Mouse (Mus musculus) adrenal gland, postnatal 10 days (tissue): Measurements from ENCODE around the gene Atoh8. TPM values are rescaled to one million over a fixed set of nuclear protein-coding genes. Genes with fewer than 3 reads are reported as not detected.
A peak's percentile ranks its signal among the peaks of the same experiment; 100 is the strongest.

ENCODE experiments used
- DNase-seq: peaks from one replicate; pipeline ENCODE4 v3.0.0; 2021; ENCODE audit warnings: mixed read lengths
- long read RNA-seq, 2 experiments: library from polyadenylated mRNA; stranded (forward); transcript quantifications; one replicate each; pipeline ENCODE4 v2.0.0; 2021
- total RNA-seq, 2 experiments: library from RNA; stranded (reverse); gene quantifications; 2 replicates each; pipeline ENCODE4 v1.2.3; 2021

Atoh8 gene
- 1 to 10 TPM; 7.0 to 7.9 TPM for total RNA-seq
- long read RNA-seq, experiment 1, transcript Atoh8-201 (3 exons, 2,355 nt): major isoform, 8 of 10 reads
- long read RNA-seq, experiment 1, partial matches to known transcripts: 0 of 10 reads
- long read RNA-seq, experiment 1, other reads (novel, unspliced or antisense): 2 of 10 reads
- long read RNA-seq, experiment 2, partial matches to known transcripts: 0 of 3 reads
- long read RNA-seq, experiment 2, other reads (novel, unspliced or antisense): 1 of 3 reads

- DNase-seq: peak; percentile 75
These were observed at the start of gene Atoh8 for GRCm38 (mm10) chr6:72235098-72235806. Gene Atoh8 (minus strand): TSS chr6:72235577.

GRCm38 (mm10) chr6:72283914-72284313, 48.5 kb upstream of the Atoh8 start:
- DNase-seq: peak; percentile 60

- no peak for DNase-seq
These were observed 45.1 kb upstream of the Atoh8 start for GRCm38 (mm10) chr6:72280410-72280998.

GRCm38 (mm10) chr6:72279505-72279904, 44.1 kb upstream of the Atoh8 start:
- DNase-seq: no peak

- no peak for DNase-seq
These were observed 43.5 kb upstream of the Atoh8 start for GRCm38 (mm10) chr6:72278835-72279234.

GRCm38 (mm10) chr6:72277508-72278166, 42.3 kb upstream of the Atoh8 start:
- DNase-seq: no peak

- DNase-seq: no peak
These were observed 41.6 kb upstream of the Atoh8 start for GRCm38 (mm10) chr6:72276972-72277441.

GRCm38 (mm10) chr6:72276141-72276540, 40.8 kb upstream of the Atoh8 start:
- DNase-seq: no peak

- no peak for DNase-seq
These were observed 40.1 kb upstream of the Atoh8 start for GRCm38 (mm10) chr6:72275527-72275926.

GRCm38 (mm10) chr6:72273153-72273552, 37.8 kb upstream of the Atoh8 start:
- DNase-seq: no peak

- DNase-seq: no peak
These were observed 36.9 kb upstream of the Atoh8 start for GRCm38 (mm10) chr6:72272161-72272696.

- DNase-seq: no peak
These were observed 35.7 kb upstream of the Atoh8 start for GRCm38 (mm10) chr6:72270952-72271519.

- no peak for DNase-seq
These were observed 34.9 kb upstream of the Atoh8 start for GRCm38 (mm10) chr6:72270258-72270657.

GRCm38 (mm10) chr6:72268149-72268847, 32.9 kb upstream of the Atoh8 start:
- DNase-seq: no peak

- DNase-seq: no peak
These were observed 30.3 kb upstream of the Atoh8 start for GRCm38 (mm10) chr6:72265664-72266063.

GRCm38 (mm10) chr6:72263679-72264265, 28.4 kb upstream of the Atoh8 start:
- DNase-seq: no peak

- no peak for DNase-seq
These were observed 26.4 kb upstream of the Atoh8 start for GRCm38 (mm10) chr6:72261683-72262320.

GRCm38 (mm10) chr6:72260981-72261682, 25.8 kb upstream of the Atoh8 start:
- DNase-seq: peak; percentile 96

GRCm38 (mm10) chr6:72259474-72259873, 24.1 kb upstream of the Atoh8 start:
- no peak for DNase-seq

- no peak for DNase-seq
These were observed 19.9 kb upstream of the Atoh8 start for GRCm38 (mm10) chr6:72255294-72255693.
